Mouse (Mus musculus): ENCODE measurements around the gene Hagh.
A peak's percentile ranks its signal among the peaks of the same experiment; 100 is the strongest.

Gene Hagh

DNA sequence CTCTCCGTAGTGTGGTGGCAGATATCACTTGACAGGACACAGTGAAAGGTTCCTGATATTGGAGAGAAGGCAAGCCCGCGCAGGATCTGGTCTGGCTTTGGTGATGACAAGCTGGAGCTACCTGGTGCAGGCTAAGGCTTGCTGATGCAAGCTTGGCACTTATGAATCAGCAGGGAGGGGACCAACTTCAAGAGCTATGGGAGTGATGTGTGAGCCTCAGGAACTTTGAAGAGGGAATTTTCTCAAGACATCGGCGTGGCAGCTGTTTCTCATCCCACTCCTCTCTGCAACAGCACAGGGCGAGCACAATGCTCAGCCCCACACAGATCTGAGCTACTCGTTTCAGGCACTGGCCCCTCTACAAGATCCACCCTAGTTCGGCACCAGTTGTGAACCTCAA lies at the start of gene Hagh:
Gene Hagh (plus strand): TSS at position 302 of the 400 bp plus-strand sequence.
- DNase-seq, result no peak

- no peak for DNase-seq
Observed at GRCm38 (mm10) chr17:24792190-24792589, 47.8 kb upstream of the Hagh start.

- no peak for DNase-seq
Observed at GRCm38 (mm10) chr17:24794791-24795190, 45.2 kb upstream of the Hagh start.

- DNase-seq, result no peak
Observed at GRCm38 (mm10) chr17:24796969-24797368, 43.0 kb upstream of the Hagh start.

DNA sequence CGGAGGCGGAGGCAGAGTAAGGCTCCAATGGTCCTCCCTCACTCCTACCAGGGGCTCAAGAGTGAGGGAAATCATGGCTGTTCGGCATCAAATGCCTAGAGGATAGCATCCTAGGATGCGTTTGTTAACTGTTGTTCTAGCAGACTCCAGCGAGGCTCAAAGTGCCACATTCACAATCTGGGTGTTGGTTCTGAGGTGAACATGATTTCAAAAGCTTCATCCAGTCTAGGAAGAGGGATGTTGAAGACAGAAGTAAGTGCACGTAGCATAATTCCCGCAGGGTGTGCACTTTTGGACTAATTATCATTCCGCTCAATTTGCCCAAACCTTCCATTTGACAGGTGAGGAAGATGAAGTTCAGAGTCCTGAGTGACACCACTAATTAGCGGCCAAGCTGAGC lies 41.7 kb upstream of the Hagh start:
- no peak for DNase-seq

DNA sequence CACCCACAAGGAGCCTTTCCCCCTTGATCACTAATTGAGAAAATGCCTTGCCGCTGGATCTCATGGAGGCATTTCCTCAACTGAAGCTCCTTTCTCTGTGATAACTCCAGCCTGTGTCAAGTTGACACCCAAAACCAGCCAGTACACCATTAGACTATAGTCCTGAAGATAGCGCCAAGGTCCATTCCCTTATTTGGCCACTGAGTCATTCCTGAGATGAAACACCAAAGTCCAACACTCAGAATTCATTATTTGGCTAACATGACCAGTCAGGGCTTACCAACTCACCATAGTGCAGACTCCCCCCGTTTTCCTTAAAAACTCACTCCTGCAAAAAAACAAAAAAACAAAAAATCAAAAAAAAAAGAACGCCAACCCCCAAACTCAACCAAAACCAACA lies 40.5 kb upstream of the Hagh start:
- no peak for DNase-seq

DNA sequence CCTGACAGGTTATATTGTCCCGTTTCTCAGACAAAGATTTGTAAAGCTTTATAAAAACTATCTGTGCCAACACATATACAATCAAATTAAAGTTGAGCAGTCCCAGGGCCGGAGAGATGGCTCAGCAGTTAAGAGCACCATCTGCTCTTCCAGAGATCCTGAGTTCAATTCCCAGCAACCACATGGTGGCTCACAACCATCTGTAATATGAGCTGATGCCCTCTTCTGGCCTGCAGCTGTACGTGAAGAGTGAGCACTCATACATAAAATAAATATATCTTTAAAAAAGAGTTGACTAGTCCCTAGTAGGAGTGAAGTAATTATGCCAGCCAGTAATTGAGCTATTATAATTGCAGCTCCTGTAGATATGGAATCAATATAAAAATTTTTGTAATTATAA lies 39.4 kb upstream of the Hagh start:
- no peak for DNase-seq

GRCm38 (mm10) chr17:24803952-24804951 lies 35.7 kb upstream of the Hagh start, which contains the start of gene Meiob:
Gene Meiob, plus strand, starts transcription at chr17:24804289.
- peak; percentile 86 to 89 for DNase-seq

DNA sequence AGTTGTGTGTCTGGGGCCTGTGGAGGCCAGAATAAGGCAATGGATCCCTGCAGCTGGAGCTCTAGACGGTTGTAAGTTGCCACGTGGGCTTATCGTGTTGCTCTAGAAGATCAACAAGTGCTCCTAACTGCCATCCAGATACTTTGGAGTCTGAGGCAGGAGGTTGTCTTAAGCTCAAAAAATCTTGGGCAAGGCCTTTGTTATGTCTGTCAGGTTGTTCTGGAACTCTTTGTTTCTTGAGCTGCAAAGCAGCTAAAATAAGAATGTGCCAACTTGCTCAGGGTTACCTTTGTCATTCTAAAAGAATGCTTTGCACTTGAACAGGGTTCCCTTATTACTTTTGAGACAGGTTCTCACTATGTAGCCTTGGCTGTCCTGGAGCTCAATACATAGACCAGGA lies 28.7 kb upstream of the Hagh start:
- no peak for DNase-seq

DNA sequence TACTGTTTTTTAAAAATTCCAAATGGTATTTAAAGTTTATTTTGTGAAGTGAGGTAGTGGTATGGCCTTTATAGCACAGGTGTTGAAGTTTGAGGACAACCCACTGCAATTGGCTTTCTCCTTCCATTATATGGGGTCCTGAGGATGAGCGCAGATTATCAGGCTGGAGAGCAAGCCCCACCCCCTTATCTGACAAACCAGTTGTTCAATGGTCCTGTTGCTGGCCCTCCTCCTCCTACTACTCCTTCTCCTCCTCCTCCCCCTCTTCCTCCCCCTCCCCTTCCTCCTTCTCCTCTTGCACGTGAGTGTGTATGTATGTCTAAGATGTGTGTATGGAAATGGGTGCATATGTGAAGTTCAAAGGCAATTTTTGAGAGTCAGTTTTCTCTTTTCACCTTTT lies 27.7 kb upstream of the Hagh start:
- no peak for DNase-seq

GRCm38 (mm10) chr17:24815256-24815655 lies 24.7 kb upstream of the Hagh start:
- DNase-seq, result no peak

GRCm38 (mm10) chr17:24817503-24817902 lies 22.4 kb upstream of the Hagh start:
- DNase-seq, result no peak

DNA sequence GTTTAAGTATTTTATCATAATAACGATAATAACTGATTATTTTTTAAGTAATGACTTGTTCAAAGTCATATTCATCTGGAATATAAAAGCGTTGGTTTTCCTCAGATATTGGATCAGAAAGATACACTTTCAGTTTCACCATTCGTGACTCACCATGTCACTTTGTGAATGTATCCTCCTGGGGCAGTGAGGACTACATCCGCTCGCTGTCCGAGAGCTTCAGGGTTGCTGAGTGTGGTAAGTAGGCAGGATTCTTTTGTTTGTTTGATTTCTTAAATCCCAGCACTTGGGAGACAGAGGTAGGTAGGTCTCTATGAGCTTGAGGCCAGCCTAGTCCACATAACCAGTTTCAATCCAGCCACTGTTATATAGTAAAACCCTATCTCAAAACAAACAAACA lies 21.8 kb upstream of the Hagh start:
- DNase-seq, result no peak

DNA sequence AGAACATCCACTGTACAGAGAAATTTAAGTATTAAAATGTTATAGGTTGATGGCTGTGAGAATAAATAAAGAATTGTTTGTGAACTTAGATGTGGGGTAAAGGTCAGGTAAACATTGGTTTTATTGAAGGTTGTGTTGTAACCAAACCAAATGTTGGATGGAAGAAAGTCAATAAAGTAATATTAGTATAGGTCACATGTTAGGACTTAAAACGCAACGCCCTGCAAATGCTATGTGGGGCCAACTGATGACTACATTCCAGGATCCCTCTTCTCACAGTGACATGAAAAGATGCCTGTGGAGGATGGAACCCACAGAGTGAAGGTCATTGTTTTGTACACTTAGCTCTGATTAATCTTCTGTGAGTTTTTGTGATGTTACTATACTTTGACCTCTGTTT lies 20.5 kb upstream of the Hagh start:
- no peak for DNase-seq

DNA sequence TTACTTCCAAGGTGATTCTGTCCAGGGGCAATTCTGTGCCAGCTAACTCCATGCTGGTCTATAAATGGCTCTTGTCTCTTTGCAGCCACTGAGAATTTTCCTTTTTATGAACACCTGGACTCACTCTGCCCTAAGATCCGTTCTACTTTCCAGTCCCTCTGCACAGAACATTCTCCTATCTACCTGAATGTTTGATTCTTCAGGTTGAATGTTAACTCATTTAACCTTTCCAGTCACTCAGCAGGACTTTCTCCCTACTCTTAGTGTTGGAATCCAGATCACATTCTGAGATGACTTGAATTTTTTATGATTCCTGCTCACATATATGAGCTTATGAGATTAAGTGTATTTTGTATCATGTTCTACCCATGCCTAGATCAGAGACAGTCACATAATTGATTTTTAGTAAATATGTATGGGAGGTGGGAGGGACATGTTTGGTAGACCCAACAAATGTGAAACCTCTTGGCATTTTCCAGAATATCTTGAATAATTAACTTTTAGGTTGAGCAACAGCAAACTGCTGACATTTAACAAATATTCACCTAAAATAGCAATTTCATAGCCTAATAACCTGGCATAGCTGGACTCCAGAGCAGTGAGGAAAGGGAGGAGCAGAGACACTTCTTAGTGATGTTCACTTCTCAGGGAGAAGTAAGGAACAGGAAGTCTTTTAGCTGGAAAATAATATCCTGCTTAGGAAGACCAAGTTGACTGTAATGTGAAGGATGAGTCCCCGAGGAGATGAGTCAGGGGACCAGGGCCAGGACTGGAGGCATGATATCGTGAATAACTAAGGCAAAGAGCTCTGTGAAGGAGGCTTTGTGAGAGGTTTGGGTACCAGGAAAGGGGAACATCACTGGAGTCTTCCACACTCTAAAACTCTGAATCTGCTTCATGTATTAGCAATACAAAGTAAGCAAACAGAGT lies 18.3 kb upstream of the Hagh start:
- peak in 1 of 2 experiments; percentile 42 for DNase-seq

DNA sequence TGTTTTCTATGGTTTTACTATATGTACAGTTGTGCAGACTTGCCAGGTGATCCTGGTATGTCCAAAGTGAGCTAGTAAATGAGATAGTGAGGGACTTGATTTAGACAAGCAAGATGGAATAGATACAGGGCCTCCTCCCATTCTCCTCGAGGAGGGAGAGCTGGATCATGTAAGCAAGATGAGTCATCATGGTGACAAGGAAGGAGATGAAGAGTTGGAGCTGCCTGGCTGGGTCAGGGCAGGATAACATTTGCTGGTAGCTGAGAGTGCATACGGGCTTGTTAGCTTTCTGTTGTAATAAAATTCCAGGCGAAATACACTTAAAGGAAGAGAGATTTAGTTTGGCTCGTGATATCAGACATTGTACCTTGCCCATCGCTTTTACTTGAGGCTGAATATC lies 398 bp downstream of the Hagh start:
- no peak for DNase-seq

DNA sequence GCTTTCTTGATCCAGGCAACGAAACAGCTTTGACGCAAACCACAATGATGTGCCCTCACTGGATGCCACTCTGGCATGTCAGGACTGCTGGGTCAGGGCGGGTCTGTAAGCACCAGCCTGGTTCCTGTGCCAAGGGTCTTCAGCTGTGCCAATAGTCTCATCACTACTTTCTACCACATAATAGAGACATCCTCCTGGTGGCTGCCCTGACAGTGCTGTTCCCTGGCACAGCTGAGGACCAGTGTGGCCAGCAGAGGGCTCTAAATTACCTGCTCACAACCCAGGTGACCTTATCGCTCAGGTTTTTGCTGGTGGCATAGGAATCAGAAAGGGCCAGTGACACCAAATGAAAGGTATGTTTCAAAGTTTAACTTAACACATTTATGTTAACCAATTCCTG lies 1.2 kb downstream of the Hagh start:
- peak; percentile 75 to 76 for DNase-seq

- DNase-seq, result peak; percentile 44 to 69
Observed at GRCm38 (mm10) chr17:24842631-24843030, 2.7 kb downstream of the Hagh start.

DNA sequence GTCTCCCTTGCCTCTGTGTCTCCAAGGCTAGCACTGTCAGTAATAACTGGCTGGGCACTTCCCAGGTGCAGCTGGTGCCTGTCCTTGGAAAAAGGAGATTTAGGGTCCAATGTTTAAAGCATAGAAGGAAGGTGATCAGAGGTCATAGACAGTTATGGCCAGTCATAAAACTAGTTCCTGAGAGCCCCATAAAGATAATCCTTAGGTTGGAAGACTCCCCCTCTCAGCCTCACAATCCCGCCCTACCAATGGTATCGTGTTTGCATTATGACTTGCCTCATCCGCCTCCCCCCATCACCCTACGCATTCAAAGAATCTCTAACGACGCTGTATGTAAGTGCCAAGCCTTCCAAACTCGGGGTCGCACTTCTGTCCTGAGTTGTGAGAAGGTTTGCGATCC lies 4.6 kb downstream of the Hagh start:
- DNase-seq, result no peak

DNA sequence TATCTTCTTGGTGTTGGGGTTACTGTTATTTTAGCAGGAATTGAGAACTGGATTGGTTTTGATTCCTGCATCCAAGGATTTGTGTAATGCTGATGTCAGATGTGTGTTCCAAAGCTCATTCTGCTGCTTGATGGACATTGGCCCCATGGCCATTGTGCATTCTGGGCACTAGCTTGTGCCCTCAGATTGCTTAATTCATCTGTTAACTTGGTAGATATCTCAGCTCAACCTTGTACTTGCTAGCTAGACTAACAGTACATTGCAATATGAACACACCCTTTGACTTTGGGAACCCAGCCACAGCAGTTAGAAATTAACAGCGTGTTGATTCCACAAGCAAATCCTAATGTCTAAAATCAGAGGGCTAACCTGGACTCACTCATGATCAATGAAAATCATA lies 7.4 kb downstream of the Hagh start:
- peak; percentile 69 to 85 for DNase-seq

DNA sequence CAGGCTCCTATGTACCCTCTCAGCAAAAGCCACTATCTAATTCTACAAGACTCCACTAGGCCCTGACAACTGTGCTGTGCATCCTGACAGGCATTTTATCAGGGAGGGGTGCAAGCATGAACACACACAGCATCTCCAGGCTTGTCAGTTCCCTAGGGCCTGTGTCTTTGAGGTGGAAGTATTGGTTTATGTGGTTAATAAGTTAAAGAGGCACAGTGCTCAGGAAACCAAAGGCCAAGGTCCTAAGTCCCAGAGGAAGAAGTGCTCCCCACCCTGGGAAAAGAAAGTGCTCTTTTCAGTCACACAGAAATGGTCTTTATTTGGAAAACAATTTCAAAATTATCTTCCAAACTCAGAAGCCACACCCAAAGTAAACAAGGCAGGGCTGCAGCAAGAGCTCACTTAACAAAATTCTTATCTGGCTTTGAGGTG lies 8.7 kb downstream of the Hagh start:
- peak; percentile 48 to 72 for DNase-seq

DNA sequence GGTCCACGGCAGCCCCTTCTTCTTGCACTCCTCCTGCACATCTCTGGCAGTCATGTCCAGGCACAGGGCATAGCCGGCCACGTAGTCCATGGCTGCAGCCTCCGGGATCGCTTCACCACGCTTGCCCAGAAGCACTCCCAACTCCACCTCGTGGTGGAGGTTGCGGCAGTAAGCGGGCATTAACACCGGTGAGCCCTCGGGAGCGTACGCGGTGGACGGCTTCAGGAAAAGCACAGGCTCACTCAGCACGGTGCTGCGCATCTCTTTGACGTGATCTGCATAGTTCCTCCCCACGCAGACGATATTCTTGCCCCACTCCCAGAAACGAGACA lies 9.8 kb downstream of the Hagh start:
- DNase-seq, result no peak

DNA sequence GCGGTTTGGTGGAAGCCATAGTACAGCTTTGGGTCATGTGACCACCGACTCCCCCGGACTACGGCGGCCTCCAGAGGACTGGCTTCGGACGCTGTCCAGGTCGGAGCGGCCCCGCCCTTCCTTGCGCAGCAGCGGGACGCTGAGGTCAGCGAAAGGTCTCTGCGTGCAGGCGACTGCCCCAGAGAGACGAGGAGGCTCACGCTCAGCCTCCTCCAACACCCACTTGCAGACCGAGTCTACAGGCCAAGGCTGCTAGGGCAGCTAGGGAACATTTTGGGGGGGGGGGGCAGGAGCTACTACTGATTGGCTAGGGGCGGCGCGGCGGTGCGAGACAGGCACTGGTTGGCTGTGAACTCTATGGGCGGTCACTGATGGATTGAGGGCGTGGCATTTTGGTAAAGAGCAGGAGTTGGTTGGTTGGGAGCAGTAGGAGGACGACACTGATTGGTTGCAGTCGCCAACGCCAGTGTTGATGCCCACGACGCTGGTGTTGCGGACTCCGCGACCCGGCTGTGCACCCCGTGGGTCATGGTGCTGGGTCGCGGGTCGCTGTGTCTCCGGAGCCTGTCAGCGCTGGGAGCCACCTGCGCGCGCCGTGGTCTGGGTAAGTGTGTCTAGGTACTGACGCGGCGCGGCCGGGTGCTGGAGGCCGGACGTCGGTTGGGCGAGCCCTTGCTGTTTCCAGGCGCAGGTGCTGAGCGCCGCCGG lies 10.3 kb downstream of the Hagh start, which contains the start of gene Fahd1:
Gene Fahd1 (minus strand): TSS at position 300 of the 708 bp plus-strand sequence.
- DNase-seq, result peak; percentile 98 to 99
